Mouse (Mus musculus): ENCODE data around the gene Myo3a.

Gene Myo3a

DNA sequence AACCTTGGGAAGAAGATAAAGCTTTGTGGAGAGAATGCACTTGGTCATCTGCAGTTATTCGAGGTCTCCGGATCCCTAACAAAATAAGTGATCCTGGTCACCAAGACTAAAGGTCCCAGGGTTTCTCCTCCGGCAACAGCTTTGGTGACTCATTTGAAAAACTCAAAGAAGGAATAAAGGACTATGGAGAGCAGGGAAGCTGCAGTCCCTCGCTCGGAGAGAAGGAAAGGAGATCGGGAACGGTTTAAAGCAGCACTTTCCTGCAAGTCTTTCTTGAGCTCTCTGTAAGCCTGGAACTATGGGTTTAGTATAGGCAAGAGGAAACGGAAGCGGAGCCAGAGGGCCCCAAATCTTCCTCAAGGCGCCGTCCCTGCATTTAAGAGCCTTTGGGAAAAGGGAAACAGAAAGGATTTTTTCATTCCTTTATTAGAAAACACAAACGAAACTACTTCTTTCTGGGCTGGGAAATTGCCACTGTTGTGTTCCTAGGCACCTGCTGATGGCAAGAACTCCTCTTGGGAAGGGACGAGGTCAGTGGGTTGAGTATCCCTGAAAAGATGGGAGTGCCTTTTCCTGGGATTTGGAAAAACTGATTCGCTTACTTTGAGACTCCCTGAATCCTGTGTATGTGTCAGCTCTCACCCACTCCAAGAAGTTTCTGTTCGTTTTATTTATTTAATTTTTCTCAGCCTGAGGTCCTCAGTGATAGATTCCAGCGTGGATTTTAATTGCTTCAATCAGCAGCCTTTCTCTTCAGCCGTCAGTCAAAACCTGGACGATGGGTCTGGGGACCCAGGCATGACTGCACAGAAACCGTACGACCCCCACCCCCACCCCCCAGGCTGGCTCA is 393.9 kb downstream of the Myo3a start:
- DNase-seq, result peak in 1 of 2 experiments; percentile 9

DNA sequence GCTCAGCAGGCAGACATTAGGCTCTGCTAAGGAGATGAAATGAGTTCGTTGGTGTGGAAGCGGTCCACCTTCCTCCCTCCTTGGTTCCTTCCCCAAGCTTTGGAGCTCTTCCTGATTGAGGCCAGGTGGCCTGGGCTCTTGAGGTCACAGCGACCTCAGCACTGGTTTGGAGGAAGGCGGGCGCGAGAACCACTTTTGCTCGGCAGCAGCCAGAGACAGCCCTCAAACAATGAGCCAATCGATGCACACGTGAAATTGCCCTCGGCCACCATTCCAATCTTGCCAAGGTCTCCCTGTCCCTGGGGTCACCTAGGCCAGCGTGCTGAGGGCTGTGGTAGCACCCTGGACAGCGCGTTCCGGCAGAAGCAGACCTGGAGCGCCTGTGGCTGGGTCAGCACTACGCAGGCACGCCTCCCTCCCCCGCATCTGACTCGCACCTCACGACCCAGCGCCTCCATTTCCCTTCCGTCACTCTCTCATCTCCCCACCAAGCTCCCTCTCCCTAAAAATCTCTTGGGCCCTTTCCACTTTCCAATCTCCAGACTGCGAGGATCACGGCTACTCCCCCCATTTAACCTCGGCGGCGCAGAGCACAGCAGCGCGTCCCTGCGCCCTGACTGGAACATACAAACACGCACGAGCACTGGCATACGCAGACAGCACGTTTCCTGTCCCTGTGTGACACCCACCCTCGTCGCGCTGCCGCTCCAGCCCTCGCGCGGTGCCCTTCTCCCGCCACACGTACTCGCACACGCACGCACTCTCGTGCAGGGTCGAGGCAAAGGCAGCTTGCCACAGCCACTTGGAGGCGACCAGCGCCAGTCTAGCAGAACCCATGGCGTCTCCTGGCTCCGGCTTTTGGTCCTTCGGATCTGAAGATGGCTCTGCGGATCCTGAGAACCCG is 394.8 kb downstream of the Myo3a start, which contains the start of gene Gad2:
Gad2 (plus strand) TSS at position 378 of the 904 bp plus-strand sequence.
- DNase-seq, result peak; percentile 55 to 60

GRCm38 (mm10) chr2:22623111-22624070 is 396.1 kb downstream of the Myo3a start:
- peak; percentile 39 to 40 for DNase-seq

GRCm38 (mm10) chr2:22624188-22624975 is 397.1 kb downstream of the Myo3a start:
- peak in 1 of 2 experiments; percentile 15 for DNase-seq

DNA sequence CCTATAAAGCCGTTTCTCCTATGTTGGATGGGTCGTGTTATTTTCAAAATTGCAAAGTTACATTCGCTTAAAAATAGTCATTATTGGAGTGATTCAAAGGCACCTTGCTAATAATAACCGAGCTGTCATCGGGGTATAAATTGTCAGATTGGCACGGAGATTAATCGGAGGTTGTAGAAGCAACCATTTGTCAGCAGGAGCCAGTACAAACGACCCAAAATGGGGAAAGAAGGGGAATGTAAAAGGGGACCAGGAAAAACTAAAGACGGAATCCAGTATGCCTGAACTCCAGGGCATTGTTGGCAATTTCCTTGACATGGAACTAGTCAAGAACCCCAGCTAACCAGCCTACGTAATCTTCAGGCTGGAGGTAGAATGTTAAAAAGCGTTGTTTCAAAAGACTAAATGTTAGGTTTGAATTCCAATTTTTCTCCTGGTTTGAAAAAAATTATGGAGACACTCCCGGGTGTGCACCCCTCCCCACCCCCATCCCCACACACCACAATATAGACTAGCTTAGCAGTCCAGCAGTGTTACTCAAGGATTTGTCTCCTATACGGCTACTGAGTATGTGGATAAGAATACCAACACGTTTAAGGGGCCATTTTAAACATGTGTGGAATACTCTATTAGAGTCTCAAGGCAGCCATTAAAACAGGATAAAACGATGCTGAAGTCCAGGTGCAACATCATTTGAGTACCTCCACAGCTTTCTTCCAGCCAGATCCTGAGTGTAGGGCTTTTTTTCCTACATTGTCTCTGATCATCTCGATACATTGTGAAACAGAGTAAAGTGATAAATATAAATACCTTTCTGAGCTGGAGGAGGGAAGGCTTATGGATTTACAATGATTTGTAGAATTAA is 398.0 kb downstream of the Myo3a start:
- DNase-seq, result peak in 1 of 2 experiments; percentile 9

DNA sequence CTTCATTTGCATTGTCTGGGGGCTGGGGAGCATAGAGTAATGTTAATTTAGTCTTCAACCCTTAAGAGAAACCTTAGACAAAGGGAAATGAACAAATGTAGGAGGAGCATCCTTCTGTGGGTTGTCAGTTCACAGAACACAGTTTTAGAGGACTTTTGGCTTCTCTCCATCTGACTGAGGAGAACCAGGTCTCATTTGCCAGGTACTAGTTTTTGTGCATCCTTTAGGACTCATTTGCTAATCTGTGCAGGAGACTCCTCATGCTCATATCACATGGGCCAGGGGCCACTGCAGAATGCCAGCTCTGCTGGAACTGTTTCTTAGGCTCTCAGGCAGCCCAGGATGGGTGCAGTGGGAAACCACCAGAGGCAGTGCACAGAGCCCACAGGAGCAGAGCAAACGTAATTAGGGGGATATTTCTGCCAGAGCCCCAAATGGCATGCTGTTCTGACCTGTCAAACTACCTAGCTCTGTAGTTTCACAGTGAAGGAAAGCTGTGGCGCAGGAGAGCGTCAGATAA is 399.9 kb downstream of the Myo3a start:
- peak; percentile 4 to 16 for DNase-seq

DNA sequence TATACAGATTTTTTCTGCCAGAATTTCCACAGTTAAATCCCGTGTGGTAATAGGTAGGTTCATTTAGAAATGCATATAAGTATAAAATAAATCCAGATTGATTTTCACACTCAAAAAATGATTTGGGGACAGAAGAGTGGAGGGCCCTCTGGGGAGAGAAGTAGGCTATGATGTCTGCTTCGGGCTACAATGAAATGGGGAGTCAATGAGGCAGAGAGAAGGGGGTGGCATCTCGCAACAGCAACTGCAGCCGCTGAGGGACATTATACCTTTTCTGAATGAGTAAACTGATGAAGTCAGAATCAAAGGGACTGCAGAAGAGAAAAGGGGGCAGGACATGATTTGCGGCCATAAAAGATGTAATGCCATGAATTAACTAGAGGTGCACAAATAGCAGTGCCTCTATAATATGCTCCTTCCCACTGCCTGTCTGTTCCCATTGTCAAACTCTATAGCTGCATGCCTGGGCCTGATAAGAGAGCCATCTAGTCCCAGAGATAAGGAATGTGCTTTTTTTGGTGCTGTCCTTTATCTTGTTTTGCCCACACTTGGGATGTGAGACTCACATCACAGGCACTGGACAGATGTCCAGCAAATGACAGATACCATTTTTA is 400.6 kb downstream of the Myo3a start:
- DNase-seq, result no peak

DNA sequence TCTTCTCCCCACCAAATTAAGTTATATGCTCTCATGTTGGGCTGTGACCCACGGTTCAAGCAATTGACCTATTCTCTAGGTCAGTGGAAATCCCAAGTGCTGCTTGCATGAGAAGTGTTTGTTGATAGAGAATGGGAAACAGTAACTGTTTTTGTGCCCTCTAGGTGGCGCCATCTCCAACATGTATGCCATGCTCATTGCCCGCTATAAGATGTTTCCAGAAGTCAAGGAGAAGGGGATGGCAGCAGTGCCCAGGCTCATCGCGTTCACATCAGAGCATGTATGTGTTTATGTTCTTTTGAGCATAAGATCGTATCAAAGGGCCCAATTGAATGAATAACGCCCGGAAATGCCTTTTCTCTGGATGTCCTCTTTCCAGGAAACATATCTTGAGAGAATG is 407.5 kb downstream of the Myo3a start:
- DNase-seq, result peak; percentile 51 to 59

DNA sequence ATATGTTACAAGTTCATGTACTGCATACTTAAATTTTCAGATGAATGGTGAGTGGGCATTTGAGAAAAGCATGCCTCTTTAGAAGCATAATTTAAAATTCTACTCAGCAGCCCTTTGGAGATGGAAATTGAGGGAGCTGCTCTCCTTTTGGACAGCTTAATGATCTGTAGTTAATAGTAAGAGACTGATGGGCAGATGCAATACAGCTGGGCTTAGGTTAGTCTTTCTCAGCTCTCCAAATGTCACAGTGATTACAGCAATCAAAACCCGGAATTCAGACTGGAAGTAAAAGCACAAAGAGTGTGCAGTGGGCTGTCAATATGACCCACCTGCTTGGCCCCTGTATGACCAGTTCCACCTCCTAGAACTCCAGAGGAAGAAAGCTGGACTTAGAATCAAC is 418.8 kb downstream of the Myo3a start:
- DNase-seq, result no peak

- DNase-seq, result peak in 1 of 2 experiments; percentile 4
Observed at GRCm38 (mm10) chr2:22648394-22648793, 421.1 kb downstream of the Myo3a start.

- no peak for DNase-seq
Observed at GRCm38 (mm10) chr2:22651826-22652225, 424.5 kb downstream of the Myo3a start.

- no peak for DNase-seq
Observed at GRCm38 (mm10) chr2:22663731-22664130, 436.4 kb downstream of the Myo3a start.

Measured in cerebellum, postnatal 14 days (tissue).